Mouse (Mus musculus): Measurements from ENCODE around the gene Asb8.

- no peak for TF ChIP-seq POLR2A (IDR thresholded peaks at IDR 0.05; ENCODE audit: low read depth, low read length)
- no peak for TF ChIP-seq CTCF (IDR thresholded peaks at IDR 0.05; ENCODE audit: extremely low read depth, insufficient read depth, insufficient read length, insufficient replicate concordance)
Measured at GRCm38 (mm10) chr15:98098519-98098918, 66.9 kb downstream of the Asb8 start.

Measured in spleen, adult 2 months (tissue).